Mouse (Mus musculus) yolk sac, embryonic 10.5 days (tissue): Measurements from ENCODE around the gene Rbm47.

Experiments used
- DNase-seq: peaks from one replicate; pipeline ENCODE4 v3.0.0-alpha.2; 2017; ENCODE audit warnings: low spot score

Gene Rbm47

GRCm38 (mm10) chr5:66125418-66125817 is 47.5 kb downstream of the Rbm47 start:
- DNase-seq: no peak

GRCm38 (mm10) chr5:66124931-66125330 is 48.0 kb downstream of the Rbm47 start:
- no peak for DNase-seq

DNA sequence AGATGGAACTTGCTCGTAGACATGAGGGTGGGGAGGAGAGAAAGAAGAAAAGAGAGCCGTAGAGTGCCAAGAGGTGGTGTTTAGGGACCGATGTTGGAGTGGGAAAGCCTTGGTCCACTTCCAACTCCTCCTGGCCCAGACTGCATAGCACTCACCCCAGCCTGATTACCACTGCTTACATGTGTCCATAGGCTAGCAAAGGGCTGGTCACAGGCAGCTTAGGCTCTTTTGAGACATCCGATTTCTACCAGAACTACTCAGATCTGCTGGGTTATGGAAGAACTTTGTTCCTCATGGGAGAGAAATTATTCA is 48.9 kb downstream of the Rbm47 start:
- DNase-seq: no peak

DNA sequence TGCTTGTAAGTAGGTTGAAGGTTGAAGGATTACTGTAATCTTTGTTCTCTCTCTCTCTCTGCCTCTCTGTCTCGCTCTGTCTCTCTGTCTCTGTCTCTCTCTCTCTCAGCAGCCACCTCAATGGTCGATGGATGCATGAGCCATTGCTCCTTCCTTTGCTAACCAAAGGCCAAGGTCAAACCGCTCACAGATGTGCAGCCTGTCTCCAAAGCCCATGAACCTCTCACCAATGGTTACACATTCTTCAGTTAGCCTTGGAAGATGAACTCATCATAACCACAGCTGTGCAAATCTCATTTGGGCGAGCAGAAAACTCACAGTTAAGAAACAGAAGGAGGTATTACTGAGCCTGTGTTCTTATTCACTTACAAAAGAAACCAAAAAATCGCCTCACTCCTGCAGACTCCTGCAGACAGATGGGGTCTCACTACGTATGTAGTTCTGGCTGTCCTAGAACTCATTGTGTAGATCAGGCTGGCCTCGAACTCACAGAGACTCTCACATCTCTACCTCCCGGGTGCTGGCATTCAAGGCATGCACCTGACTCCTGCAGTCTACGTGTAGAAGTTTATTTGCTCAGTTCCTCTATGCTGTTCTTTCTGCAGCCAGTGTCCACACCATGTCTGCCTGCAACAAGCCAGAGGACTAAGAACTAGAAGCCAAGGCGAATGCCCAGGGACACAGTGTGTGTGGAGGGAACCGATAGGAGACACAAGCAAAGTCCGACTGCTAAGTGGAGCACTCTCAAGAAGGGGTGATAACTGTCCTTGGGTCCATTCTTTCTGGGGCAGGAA is 49.4 kb downstream of the Rbm47 start:
- no peak for DNase-seq

- no peak for DNase-seq
These were observed 51.7 kb downstream of the Rbm47 start for GRCm38 (mm10) chr5:66121255-66121654.

DNA sequence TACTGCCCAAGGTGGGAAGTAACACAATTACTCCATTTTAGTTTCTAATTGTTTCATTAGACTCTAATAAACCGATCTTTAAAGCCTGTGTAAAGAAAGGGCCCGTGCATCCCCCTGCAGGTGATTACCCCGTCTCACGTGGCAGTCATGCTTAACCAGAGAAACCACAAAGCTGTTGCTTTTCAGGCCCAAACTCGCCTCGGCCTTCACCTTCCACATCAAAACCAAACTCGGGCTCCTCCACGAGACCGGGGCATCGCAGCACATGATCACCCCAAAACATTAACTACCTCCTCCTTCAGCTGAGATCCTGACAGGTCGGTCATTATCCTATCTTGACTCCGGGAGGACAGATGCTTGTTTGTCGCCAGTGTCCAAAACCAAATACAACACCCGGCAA is 58.2 kb downstream of the Rbm47 start:
- DNase-seq: no peak

DNA sequence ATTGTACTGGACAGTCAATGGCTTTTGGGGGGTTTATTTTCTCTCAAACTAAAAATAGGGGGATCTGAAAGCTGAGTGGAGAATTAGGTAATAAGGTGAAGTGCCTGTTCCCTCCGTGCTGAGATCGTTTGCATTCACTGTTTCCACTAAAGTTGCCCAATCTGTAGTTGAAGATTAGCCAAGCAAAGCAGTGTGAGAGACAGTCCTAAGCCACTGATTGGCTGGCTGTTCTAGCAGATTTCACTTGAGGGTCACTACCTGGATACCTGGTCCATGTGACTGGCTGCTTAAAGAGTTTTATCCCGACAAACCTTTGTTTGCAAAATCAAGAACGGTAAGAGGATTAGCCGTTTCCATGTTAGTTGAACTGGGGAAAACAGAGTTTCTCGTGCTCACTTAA is 58.7 kb downstream of the Rbm47 start:
- peak; percentile 80 for DNase-seq

GRCm38 (mm10) chr5:66112059-66112458 is 60.9 kb downstream of the Rbm47 start:
- no peak for DNase-seq

- DNase-seq: no peak
These were observed 66.5 kb downstream of the Rbm47 start for GRCm38 (mm10) chr5:66106372-66106771.

DNA sequence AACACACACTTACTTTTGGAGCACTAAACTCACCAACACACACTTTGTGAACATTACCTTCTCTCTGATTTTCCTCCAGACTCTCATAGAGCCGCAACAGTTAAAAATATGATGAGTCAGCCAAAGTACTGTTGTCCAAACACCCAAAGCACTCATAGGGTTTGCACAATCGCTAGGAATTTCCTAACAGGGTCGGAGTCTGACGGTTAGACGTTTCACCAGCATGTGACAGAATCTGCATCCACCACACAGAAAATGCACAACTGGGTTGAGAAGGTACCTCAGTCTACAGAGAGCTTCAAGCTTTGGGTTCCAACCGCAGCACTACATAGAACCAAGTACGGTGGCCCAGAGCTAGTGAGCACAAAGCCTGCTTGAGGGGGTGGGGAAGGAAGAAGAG is 67.0 kb downstream of the Rbm47 start:
- peak; percentile 72 for DNase-seq

- DNase-seq: no peak
These were observed 67.6 kb downstream of the Rbm47 start for GRCm38 (mm10) chr5:66105366-66105765.

DNA sequence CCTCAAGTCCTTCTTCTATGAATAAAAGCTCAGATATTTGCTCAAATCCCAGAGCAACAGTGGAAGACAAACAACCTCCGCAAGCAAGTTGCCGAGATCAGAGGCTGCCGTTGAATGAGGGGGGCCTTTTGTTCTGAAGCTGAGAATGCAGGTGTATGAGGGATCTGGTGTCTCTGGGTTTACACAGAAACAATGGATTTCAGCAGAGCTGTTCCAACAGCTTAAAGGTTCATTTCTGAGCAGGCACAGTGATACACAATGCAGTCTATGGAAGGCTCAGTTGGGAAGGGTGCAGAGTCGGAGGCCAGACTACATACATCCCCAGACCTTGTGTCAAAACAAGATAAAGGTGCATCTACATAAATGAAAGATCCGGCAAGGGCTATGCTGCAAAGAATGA is 69.5 kb downstream of the Rbm47 start:
- no peak for DNase-seq

DNA sequence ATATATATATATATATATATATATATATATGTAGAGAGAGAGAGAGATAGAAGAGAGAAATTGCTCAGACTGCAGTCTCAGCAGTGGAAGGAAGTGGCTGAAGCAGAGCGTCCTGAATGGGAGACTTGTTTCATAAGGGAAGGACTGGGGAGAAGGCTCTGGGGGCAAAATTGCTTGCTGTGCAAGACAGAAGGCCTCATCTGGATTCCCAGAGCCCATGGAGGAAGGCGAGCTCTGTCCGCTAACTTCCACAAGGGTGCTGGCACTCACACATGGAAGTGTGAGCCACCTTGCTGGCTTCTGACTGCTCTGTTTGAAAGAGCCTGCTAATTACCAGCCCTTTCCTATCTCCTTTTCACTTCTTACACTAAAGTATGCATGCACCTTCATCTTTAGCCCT is 70.1 kb downstream of the Rbm47 start:
- no peak for DNase-seq

- DNase-seq: no peak
These were observed 71.3 kb downstream of the Rbm47 start for GRCm38 (mm10) chr5:66101577-66101976.

- DNase-seq: no peak
These were observed 72.6 kb downstream of the Rbm47 start for GRCm38 (mm10) chr5:66100322-66100721.

- no peak for DNase-seq
These were observed 74.6 kb downstream of the Rbm47 start for GRCm38 (mm10) chr5:66098094-66098871.

DNA sequence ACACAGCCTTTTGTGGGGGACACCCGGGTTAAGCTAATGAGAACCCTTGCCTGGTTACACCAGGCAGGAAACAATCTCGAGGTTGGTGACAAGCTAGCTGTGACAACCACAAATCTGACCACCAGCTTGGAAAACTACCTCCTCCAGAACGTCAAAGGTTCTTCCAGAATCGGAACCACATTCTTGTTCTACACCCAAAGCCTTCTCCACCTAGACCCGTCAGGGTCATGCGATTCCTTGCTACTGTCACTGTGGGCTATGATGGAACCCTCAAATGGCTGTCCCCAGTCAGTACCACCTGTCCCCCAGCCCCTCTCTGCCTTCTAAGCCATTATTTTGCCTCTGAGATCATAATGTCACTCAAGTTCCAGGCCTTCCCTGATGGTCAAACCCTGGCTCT is 76.8 kb downstream of the Rbm47 start:
- DNase-seq: no peak

- DNase-seq: peak; percentile 81
These were observed 77.8 kb downstream of the Rbm47 start for GRCm38 (mm10) chr5:66095166-66095565.

DNA sequence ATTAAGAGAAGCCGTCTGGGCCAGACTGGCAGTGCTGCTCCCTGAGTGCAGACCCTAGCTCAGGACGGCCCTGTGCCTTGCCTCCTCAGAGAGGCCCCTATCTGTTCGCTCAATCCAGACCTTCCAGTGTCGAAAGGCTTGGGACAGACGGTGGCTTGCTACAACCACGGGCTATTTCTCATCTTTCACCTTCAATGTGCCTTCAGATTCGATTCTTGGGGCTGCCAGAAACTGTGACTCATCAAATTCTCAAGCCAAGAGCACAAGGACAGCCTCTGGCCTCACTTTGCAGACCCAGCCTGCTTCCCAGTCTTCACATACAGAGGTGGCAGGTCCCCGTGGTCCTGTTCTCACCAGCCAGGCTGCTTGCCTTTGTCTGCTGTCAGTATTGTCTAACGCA is 82.9 kb downstream of the Rbm47 start:
- no peak for DNase-seq

DNA sequence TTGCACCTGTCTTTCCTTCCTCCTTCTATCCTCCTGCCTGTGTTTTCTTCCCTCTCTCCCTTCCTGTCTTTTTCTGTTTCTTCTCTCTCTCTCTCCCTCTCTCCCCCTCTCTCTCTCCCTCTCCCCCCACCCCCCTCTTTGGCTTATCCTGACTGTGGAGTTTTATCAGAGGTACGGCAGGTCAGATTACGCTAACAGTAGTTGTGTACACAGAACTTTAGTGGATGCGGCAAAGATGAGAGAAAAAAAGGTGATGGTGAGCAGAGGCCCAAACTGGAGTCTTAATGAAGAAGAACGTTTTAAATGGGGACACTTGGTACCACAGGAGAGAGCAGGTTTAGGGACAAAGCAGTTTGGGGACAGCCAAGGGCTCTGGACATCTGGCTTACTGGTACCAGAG is 83.3 kb downstream of the Rbm47 start:
- no peak for DNase-seq

DNA sequence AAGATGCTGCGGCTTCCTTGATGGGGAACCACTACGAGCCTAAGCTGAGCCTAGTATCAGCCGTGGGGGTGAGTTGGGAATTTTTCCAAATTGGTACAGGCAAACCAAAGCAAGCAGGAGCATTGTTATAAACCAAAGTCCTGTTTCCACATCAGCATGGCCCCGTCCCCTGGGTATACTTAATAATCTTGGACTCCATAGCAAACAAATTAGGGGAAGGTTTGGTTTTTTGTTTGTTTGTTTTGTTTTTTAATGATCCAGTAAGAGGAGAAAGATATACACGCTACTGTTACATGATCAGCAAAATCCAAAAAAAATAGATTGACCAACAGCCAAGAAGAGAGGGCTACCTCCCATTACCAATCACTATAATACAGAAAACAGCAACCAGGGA is 84.0 kb downstream of the Rbm47 start:
- no peak for DNase-seq

DNA sequence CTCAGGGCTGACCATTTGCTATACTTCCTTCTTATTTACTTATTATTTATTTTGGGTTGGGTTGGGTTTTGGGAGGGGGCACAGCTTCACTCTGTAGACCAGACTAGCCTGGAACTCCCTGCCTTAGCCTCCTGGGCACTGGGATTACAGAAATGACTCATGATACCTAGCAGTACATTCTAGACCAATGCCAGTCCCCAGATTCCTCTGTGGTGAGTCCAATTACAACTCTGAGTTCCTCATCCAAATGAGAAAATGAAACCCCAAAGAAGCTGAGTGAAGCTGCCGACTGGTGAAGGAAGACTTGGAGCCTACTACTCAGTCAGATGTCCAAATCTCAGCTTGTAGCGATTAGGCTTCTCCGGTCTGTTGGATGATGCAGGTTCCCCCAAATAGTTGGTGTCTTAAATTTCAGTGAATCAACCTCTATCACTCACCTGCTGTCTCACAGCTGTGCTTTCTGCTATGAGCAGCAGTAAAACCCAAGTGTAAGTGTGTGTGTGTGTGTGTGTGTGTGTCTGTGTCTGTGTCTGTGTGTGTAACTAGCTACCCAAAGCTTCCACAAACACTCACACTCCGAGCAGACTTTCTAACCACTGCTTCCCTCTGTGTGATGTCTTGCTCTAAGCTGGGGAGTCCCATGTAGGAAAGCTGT is 84.5 kb downstream of the Rbm47 start:
- DNase-seq: no peak

DNA sequence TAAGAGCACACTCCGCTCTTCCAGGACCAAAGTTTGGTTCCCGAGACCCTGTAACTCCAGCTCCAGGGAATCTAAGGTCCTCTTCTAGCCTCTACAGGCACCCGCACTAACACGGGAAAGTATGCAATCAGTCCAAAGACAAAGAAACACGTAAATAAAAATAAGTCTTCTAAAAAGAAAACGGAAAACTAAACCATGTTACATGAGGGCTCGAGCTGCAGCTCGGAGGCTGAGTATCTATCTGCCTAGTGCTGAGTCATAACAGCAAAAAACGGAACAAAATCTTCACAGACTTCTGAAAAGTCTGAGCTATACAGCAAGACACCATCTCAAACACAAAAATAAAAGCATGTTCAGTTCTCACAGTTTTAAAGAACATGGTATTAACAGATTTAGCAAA is 86.0 kb downstream of the Rbm47 start:
- DNase-seq: no peak
